Mouse (Mus musculus) ES-Bruce4 (cell line): ENCODE data around the gene Gnaq.

Experiments
- CTCF ChIP-seq: IDR thresholded peaks from one replicate; pipeline ENCODE4 v1.8.1; 2011; ENCODE audit warnings: low read depth, low read length
- EP300 ChIP-seq: IDR thresholded peaks from 2 replicates; pipeline ENCODE4 v1.6.1; 2011; ENCODE audit warnings: low read depth, low read length; ENCODE audit not compliant: insufficient read depth
- POLR2A ChIP-seq: IDR thresholded peaks from one replicate; pipeline ENCODE4 v1.8.1; 2011; ENCODE audit warnings: low read length; ENCODE audit not compliant: insufficient read depth

DNA sequence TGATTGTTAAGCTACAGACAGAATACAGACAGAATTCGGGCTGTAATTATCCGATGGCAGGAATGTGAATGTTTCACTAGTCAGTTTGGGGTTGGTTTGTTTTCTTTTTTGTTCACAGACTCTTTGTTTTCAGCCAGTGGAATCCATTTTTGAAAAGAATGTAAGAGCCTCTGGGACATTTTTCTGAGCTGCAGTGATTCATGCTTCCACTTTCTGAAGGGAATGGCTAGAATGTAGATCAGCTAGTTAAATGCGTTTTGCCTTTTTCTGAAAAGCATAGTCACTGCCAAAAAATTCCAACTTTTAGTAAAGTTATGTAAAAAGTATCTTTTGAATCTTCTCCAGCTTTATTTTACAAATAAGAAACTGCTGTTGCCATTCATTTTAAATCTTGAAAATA lies 118.3 kb downstream of the Gnaq start:
- no peak for TF ChIP-seq CTCF
- TF ChIP-seq POLR2A, result no peak
- TF ChIP-seq EP300, result no peak
